Mouse (Mus musculus) thymus, postnatal 4 days (tissue): Measurements from ENCODE around the gene Foxp3.
A peak's percentile ranks its signal among the peaks of the same experiment; 100 is the strongest.

Source experiments
- DNase-seq: peaks from one replicate; pipeline ENCODE4 v3.0.0; 2021

Gene Foxp3

GRCm38 (mm10) chrX:7573176-7574086, at the start of gene Foxp3:
TSS of gene Foxp3 (plus strand) at chrX:7573644.
- peak; percentile 77 for DNase-seq

- DNase-seq: no peak
These were observed 48.5 kb upstream of the Foxp3 start for GRCm38 (mm10) chrX:7524961-7525360.

- DNase-seq: no peak
These were observed 20.0 kb upstream of the Foxp3 start for GRCm38 (mm10) chrX:7553474-7553873.

GRCm38 (mm10) chrX:7563076-7563475, 10.4 kb upstream of the Foxp3 start:
- no peak for DNase-seq

GRCm38 (mm10) chrX:7566352-7566751, 7.1 kb upstream of the Foxp3 start:
- DNase-seq: peak; percentile 13

GRCm38 (mm10) chrX:7567491-7567890, 6.0 kb upstream of the Foxp3 start:
- no peak for DNase-seq

GRCm38 (mm10) chrX:7570481-7571175, 2.8 kb upstream of the Foxp3 start:
- no peak for DNase-seq

GRCm38 (mm10) chrX:7571565-7572136, 1.8 kb upstream of the Foxp3 start:
- no peak for DNase-seq

GRCm38 (mm10) chrX:7572466-7572865, 978 bp upstream of the Foxp3 start:
- DNase-seq: no peak

- DNase-seq: peak; percentile 92
These were observed 842 bp downstream of the Foxp3 start, which contains the start of gene Ppp1r3f for GRCm38 (mm10) chrX:7574087-7574884. TSS of gene Ppp1r3f (minus strand) at chrX:7574283.

GRCm38 (mm10) chrX:7574885-7575231, 1.4 kb downstream of the Foxp3 start:
- no peak for DNase-seq

GRCm38 (mm10) chrX:7581151-7581550, 7.7 kb downstream of the Foxp3 start:
- DNase-seq: no peak

GRCm38 (mm10) chrX:7583881-7584280, 10.4 kb downstream of the Foxp3 start:
- DNase-seq: no peak

- DNase-seq: peak; percentile 49
These were observed 12.9 kb downstream of the Foxp3 start for GRCm38 (mm10) chrX:7586356-7586755.

GRCm38 (mm10) chrX:7595371-7595770, 21.9 kb downstream of the Foxp3 start:
- DNase-seq: no peak

GRCm38 (mm10) chrX:7604004-7604403, 30.6 kb downstream of the Foxp3 start:
- no peak for DNase-seq

GRCm38 (mm10) chrX:7604879-7605574, 31.6 kb downstream of the Foxp3 start, which contains the start of gene Ccdc22:
TSS of gene Ccdc22 (minus strand) at chrX:7605517.
- DNase-seq: peak; percentile 82

- no peak for DNase-seq
These were observed 32.1 kb downstream of the Foxp3 start for GRCm38 (mm10) chrX:7605575-7605941.

- no peak for DNase-seq
These were observed 33.3 kb downstream of the Foxp3 start, which contains the start of gene Cacna1f for GRCm38 (mm10) chrX:7606783-7607182. TSS of gene Cacna1f (plus strand) at chrX:7607083.

- DNase-seq: no peak
These were observed 36.6 kb downstream of the Foxp3 start for GRCm38 (mm10) chrX:7610035-7610434.

- DNase-seq: no peak
These were observed 37.3 kb downstream of the Foxp3 start for GRCm38 (mm10) chrX:7610536-7611258.
